Mouse (Mus musculus): ENCODE measurements around the gene Chrnb1.

Gene Chrnb1

DNA sequence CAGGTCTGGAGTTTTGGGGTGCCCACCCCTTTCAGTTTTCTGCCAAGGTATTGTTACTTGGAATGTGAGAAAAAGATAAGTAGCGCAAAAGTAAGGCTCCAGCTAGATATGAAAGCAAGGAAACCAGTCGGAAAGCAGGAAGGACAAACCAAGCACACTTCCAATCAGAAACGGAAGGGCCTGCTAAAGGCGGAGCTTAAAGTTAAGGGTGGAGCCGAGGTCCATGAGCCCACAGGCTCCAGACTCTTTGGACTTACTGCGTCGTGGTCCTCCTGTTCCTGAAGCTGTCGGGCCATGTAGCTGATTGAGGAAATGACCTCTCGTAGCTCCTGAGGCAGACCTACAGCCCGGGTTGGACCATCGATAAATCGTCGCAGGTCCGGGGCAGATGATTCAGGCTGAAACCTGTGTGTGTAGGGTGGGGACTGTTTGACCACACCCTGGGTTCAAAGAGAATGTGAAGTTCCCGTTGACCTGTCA, 10.9 kb downstream of the Chrnb1 start:
- in situ Hi-C loops (cut with MboI; ENCODE audit: low pct_unique_long_range_greater_than_20kb in 1 of 2, low sequenced_read_pairs in 2 of 2, unreplicated experiment in 1 of 2), result no loop called here

DNA sequence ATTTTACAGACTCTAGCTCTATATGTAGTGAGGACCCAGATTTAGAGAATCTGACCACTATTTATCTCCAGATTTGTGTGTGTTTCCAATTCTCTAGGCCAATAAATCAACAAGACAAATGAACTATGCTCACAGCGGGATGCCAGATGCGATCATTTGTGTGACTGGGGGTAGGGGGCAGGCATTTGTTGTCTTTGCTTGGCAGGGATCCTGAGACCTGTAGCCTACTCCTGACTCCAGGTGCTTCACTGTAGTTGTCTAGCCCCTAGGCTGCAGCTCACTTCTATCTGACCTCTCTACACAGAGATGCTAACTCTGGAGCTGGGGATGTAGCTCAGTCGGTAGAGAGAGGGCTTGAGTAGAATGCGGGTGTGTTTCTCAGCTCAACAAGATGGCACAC, 13.9 kb downstream of the Chrnb1 start:
- in situ Hi-C loops (cut with MboI; ENCODE audit: low pct_unique_long_range_greater_than_20kb in 1 of 2, low sequenced_read_pairs in 2 of 2, unreplicated experiment in 1 of 2), result no loop called here

DNA sequence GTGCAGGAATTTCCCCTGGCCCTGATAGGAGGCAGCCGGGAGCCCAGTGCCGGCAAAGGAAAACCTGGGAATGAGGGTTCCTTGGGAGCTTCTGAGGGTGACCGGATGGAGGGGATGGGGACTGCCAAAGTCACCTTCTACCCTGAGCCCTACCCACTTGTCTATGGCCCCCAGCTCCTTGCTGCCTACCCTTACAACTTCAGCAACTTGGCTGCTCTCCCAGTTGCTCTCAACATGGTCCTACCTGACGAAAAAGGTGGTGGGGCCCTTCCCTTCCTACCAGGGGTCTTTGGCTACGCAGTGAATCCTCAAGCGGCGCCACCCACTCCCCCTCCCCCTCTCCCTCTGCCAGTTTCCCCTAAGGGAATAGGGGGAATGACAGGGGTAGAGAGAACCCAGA, 16.8 kb downstream of the Chrnb1 start:
- in situ Hi-C loops (cut with MboI; ENCODE audit: low pct_unique_long_range_greater_than_20kb in 1 of 2, low sequenced_read_pairs in 2 of 2, unreplicated experiment in 1 of 2), result no loop called here

DNA sequence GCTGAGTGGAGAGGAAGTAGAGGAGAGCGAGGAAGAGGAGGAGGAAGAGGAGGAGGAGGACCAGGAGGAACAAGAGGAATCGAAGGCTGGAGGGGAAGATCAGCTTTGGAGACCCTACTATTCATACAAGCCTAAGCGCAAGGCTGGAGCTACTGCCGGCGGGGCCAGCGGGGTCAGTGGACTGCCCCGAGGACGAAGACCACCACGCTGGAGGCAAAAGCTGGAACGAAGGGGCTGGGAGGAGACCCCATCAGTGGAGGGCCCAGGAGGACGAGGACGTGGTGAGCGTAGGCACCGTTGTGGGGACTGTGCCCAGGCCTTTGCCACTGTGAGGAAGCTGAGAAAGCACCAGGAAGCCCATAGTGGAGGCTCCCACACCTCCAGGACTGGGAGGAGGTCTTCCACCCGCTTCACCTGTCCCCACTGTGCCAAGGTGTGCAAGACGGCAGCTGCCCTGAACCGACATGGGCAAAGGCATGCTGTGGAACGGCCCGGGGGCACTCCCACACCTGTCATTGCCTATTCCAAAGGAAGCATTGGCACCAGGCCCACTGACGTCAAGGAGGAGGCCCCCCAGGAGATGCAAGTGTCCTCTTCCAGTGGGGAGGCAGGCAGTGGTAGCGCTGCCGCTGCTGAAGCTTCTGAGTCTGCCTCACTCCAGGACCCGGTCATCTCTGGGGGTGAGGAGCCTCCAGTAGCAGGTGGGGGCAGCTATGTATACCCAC, 17.3 kb downstream of the Chrnb1 start:
- in situ Hi-C loops (cut with MboI; ENCODE audit: low pct_unique_long_range_greater_than_20kb in 1 of 2, low sequenced_read_pairs in 2 of 2, unreplicated experiment in 1 of 2), result no loop called here

DNA sequence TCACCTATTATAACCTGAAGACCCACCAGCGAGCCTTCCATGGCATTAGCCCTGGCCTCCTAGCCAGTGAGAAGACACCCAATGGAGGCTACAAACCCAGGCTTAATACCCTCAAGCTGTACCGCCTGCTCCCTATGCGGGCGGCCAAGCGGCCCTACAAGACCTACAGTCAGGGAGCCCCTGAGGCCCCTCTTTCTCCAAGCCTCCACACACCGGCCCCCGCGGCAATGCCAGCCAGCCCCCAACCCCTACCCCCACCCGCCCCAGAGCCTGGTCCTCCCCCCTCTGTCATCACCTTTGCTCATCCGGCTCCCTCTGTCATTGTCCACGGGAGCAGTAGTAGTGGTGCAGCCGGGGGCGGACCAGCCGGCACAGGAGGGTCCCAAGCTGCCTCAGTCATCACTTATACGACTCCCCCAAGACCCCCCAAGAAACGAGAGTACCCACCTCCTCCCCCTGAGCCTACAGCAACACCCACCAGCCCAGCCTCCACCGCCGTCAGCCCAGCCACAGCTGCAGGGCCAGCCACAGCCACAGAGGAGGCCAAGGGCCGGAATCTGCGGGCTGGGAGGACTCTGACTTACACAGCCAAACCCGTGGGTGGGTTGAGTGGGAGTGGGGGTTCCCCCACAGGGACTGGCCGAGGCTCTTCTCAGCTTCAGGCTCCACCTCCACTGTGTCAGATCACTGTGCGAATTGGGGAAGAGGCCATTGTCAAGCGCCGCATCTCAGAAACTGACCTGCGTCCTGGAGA, 18.1 kb downstream of the Chrnb1 start:
- in situ Hi-C loops (cut with MboI; ENCODE audit: low pct_unique_long_range_greater_than_20kb in 1 of 2, low sequenced_read_pairs in 2 of 2, unreplicated experiment in 1 of 2), result no loop called here

DNA sequence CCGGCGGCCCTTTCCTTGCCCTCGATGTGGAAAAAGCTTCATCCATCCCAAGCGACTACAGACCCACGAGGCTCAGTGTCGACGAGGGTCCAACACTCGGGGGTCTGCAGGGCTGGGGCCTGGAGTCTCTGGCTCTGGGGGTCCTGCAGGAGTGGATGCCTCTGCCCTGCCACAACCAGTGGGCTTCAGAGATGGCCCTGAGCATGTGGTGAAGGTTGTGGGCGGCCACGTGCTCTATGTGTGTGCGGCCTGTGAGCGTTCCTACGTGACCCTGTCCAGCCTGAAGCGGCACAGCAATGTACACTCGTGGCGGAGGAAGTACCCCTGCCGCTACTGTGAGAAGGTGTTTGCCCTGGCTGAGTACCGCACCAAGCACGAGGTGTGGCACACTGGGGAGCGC, 19.3 kb downstream of the Chrnb1 start:
- in situ Hi-C loops (cut with MboI; ENCODE audit: low pct_unique_long_range_greater_than_20kb in 1 of 2, low sequenced_read_pairs in 2 of 2, unreplicated experiment in 1 of 2), result no loop called here

DNA sequence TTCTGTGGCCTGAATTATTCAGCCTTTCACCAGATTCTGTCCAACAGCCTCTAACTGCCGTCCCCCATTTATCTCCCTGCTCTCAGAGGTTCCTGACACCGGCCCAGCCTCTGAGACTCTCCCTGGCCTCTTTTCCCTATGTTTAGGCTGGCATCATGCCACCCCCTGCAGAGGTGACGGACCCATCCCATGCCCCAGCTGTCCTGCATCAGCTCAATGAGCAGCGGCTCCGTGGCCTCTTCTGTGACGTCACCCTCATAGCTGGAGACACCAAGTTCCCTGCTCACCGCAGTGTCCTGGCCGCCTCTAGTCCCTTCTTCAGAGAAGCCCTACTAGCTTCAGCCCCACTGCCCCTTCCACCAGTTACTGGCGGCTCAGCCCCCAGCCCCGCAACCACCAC, 20.0 kb downstream of the Chrnb1 start:
- in situ Hi-C loops (cut with MboI; ENCODE audit: low pct_unique_long_range_greater_than_20kb in 1 of 2, low sequenced_read_pairs in 2 of 2, unreplicated experiment in 1 of 2), result no loop called here

DNA sequence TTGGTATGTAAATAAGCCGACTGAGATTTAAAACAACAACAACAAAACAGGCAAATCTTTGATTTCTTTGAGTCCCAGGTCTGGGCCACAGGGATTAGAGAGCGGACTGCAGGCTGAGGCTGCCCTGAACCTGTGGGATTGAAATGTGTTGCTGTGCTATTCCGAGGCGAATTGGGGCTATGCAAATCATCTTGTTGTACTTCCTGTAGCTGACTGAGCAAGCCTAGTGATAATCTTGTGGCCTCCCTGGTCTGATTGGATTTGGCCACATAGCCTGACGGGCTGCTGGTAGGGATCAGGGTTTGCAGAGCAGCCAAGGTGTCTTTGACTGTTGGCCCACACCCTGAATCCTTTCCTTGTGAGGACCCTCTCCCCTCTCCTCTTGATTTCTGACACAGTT, 20.8 kb downstream of the Chrnb1 start:
- in situ Hi-C loops (cut with MboI; ENCODE audit: low pct_unique_long_range_greater_than_20kb in 1 of 2, low sequenced_read_pairs in 2 of 2, unreplicated experiment in 1 of 2), result no loop called here

DNA sequence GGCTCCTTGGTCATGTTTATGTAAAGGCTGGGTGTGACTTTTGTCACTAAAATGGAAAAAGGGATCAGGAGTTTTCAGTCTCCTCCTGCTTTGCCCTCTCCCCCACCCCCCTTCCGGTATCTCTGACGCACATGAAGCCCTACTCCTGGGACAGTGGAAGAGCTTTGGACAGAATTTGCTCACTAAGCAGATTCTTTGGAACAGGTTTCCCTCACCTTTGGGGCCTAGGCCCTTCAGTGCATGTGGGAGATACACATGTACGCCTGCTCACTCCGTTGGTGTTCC, 28.2 kb downstream of the Chrnb1 start:
- in situ Hi-C loops (cut with MboI; ENCODE audit: low pct_unique_long_range_greater_than_20kb in 1 of 2, low sequenced_read_pairs in 2 of 2, unreplicated experiment in 1 of 2), result no loop called here

DNA sequence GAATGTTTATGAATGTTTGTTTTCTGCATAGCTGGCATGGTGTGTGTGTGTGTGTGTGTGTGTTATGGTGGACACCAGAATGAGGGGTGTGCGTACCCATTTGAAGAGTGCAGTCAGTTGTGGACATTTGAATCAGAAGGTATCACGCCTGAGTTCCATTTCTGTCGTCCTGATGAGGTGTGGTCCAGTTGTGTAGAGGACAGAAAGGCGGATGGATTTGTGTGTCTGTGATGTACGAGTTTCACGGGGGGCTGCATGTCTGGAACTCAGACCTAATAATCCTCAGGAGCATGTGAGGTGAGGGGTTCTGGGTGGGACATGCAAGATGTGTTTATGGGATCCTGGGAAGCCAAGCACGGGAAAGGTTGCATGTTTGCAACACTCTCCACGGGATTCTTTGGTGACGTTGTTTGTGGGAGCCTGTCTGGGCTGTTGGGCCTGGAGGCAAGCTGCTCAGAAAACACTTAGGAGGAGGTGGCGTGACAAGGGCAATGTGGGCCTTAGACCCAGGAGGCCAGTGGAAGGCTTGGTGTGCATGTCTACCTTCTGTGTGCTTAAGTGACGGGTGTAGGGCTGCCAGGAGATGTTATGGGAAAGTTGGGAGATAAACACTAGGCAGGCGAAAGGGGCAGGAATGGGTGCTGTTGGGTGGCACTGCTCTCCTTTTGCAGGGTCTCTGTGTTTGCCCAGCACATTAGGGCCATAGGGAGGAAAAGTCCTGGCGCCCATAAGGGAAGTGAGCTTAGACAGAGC, 28.7 kb downstream of the Chrnb1 start:
- in situ Hi-C loops (cut with MboI; ENCODE audit: low pct_unique_long_range_greater_than_20kb in 1 of 2, low sequenced_read_pairs in 2 of 2, unreplicated experiment in 1 of 2), result no loop called here

DNA sequence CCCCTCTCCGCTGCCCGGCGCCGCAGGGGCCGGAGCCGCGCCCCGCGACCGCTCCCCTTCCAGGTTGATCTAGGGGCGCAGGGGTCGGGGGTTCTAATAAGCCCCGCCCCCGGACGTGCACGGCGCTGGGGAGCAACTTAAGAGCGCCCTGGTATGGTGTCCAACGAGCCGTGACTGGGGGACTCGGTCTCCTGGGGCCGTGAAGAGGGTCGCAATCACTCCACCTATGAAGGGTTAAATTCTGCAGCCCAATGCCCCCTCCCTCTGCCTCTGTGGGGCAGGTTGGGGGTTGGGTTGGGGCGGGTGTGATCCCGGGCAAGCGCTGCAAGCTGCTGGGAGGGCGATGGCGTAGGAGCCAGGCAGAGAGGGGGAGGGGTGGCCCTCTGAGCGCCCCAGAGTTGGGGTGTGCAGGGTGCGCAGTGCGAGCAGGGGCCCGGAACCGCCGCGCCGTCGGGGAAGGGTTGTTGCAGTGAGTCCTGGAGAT, 29.6 kb downstream of the Chrnb1 start:
- in situ Hi-C loops (cut with MboI; ENCODE audit: low pct_unique_long_range_greater_than_20kb in 1 of 2, low sequenced_read_pairs in 2 of 2, unreplicated experiment in 1 of 2), result no loop called here

DNA sequence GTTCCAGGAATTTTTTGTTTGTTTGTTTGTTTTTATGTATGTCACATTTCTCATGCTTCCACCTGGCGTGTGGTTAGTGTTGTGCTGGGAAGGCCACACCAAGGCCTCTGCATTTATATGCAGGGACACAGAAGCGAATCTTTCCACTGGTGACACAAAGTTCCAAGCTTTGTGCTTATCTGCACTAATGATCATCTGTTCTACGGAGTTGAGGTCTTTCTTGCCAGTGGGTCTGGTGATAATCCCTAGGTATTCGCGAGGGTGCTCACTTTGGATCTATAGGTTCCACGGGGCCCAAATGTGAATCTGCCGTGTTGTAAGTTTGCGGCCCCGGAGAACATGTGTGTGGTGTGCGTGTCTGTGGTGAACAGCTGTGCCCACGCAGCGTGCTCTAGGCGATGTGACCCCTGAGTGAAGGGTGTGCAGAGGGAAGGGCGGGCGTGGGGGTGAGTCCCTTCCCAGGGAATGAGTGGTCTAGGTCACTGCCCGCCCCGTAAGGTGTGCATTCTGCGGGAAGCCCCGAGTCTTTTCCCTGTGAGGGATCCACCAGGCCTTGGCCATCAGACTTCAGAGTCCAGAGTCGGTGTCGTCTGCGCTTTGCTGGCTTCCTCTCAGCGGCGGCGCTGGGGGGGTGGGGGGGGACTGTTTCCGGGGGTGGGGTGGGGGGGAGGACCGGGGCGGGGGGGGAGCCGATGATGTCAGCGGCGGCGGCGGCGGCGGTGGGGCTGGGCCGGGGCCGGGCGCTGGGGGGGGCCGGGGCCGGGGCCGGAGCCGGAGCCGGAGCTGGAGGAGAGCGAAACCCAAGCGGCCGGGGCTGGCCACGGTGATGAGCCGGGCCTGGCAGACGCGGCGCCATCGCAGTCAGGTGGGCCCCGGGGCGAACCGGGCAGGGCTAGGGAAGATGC, 30.3 kb downstream of the Chrnb1 start, which contains the start of gene Zbtb4:
Zbtb4 (plus strand) TSS at position 692 of the 905 bp plus-strand sequence.
- in situ Hi-C loops (cut with MboI; ENCODE audit: low pct_unique_long_range_greater_than_20kb in 1 of 2, low sequenced_read_pairs in 2 of 2, unreplicated experiment in 1 of 2), result no loop called here

DNA sequence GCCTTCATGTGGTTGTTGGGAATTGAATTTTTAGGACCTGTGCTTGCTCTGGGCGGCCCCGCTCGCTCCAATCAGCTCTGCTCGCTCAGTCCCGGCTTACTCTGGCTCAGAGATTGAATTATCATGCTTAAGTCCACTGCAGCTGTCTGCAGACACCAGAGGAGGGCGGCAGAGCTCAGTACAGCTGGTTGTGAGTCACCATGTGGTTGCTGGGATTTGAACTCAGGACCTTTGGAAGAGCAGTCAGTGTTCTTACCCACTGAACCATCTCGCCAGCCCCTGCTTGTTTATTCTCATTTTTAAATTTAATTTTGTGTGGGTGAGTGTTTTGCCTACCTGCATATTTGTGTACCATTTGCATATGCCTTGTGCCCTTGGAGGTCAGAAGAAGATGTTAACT, 32.2 kb downstream of the Chrnb1 start:
- in situ Hi-C loops (cut with MboI; ENCODE audit: low pct_unique_long_range_greater_than_20kb in 1 of 2, low sequenced_read_pairs in 2 of 2, unreplicated experiment in 1 of 2), result no loop called here

DNA sequence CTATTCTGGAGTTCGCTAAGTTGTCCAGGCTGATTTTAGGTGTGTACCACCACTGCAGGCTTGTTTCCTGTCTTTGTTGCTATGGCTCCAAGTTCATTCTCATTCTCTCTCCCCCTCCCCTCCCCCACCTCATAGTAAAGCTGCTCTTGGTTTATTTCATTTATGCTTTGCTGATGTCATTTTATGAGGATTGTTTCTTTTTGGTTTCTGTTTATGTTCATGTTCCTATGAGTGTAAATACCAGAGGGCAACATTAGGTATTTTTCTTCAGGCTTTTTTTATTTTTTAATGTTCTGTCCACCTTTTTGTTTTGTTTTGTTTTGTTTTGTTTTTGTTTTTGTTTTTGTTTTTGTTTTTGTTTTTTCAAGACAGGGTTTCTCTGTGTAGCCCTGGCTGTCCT, 33.9 kb downstream of the Chrnb1 start, which contains the start of gene Slc35g3:
Slc35g3 (minus strand) TSS at position 101 of the 400 bp plus-strand sequence.
- in situ Hi-C loops (cut with MboI; ENCODE audit: low pct_unique_long_range_greater_than_20kb in 1 of 2, low sequenced_read_pairs in 2 of 2, unreplicated experiment in 1 of 2), result no loop called here

DNA sequence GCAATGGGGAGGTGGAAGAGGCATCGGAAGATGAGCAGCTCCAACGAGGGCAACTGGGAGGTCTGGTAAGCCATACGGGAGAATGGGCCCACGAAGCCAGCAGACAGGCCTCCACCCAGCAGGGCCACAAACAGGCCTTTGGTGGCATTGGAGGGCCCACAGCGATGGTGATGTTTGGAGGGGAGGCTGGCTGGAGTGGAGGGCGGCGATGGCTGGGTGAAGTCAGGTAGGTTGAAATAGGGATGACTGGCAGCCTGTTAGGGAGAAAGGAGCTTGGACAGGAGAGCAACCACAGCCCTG, 34.9 kb downstream of the Chrnb1 start:
- in situ Hi-C loops (cut with MboI; ENCODE audit: low pct_unique_long_range_greater_than_20kb in 1 of 2, low sequenced_read_pairs in 2 of 2, unreplicated experiment in 1 of 2), result no loop called here

DNA sequence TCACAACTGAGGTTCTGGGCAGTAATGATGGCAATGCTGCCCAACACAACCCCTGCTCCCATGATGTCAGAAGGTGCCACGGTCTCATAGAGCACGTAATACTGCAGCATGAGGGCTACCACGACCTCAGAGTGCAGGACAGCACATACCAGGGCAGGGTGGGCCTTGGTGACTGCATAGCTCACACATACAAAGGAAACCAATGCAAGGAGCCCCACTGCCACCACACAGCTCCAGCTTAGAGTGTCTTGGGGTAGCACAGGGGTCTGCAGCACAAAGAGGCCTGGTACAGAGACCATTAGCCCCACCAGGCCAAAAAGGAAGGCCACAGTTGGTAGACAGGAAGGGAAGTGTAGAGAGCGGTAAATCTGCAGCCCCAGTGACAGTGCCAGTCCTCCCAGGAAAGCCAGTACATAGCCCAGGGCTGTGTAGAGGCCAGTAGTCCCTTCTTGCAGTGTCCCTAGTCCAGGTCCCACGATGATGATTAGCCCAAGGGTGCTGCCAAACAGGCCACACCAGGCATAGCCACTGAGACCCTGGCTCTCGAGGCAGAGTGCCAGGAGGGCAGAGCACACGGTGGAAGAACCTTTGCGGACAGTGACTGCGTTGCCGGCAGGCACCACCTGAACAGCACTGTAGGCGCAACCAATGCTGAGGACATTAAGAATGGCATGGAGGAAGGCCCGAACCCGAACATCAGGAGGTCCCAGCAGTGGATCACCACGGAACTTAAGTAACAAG, 35.4 kb downstream of the Chrnb1 start:
- in situ Hi-C loops (cut with MboI; ENCODE audit: low pct_unique_long_range_greater_than_20kb in 1 of 2, low sequenced_read_pairs in 2 of 2, unreplicated experiment in 1 of 2), result no loop called here

DNA sequence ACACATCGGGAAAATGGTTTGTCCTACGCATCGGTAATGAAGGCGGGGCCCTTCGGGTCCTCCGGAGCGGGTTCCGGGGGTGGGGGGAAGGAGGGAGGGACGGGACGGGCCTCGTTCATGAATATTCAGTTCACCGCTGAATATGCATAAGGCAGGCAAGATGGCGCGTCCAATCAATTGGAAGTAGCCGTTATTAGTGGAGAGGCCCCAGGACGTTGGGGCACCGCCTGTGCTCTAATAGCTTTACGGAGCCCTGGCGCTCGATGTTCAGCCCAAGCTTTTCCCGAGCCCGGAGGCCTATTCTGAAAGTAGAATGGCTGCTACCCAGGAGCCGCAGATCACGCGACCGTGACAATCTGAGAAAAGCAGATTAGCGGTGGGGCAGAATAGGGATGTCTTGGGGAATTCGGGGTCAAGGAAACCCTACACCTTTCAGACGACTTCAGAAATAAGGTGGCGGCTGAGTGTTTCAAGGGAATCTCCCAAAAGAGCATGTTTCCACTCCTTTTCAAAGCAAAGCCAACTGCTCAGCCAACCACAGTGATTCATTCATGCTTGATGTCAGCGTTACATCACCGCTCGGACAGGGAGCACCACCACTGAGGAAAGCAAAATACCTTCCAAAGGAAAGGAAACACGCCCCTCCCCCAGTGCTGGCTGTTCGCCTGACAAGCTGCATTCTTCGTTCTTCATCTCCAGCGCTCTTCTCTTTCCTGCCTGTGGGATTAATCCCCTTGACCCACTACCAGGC, 36.6 kb downstream of the Chrnb1 start:
- in situ Hi-C loops (cut with MboI; ENCODE audit: low pct_unique_long_range_greater_than_20kb in 1 of 2, low sequenced_read_pairs in 2 of 2, unreplicated experiment in 1 of 2), result no loop called here

All from mouse embryonic stem cell (cell line).